Mouse (Mus musculus) gastrocnemius, postnatal 10 days (tissue): ENCODE measurements at regions not wholly inside any gene's neighbourhood (a gene's known extent, or its start where the extent isn't known, plus 50 kb on each side); places are given as distances from the start of the nearest gene placed in this dataset.
A peak's percentile ranks its signal among the peaks of the same experiment; 100 is the strongest.

Source experiments
- DNase-seq: peaks from one replicate; pipeline ENCODE4 v3.0.0; 2021; ENCODE audit warnings: mixed read lengths

- peak; percentile 49 for DNase-seq
These were observed 63.7 kb upstream of the Ctla4 start for GRCm38 (mm10) chr1:60823006-60823665.

GRCm38 (mm10) chr1:60824218-60825125 is 62.3 kb upstream of the Ctla4 start:
- DNase-seq = no peak

- no peak for DNase-seq
These were observed 61.3 kb upstream of the Ctla4 start for GRCm38 (mm10) chr1:60825256-60826186.

DNA sequence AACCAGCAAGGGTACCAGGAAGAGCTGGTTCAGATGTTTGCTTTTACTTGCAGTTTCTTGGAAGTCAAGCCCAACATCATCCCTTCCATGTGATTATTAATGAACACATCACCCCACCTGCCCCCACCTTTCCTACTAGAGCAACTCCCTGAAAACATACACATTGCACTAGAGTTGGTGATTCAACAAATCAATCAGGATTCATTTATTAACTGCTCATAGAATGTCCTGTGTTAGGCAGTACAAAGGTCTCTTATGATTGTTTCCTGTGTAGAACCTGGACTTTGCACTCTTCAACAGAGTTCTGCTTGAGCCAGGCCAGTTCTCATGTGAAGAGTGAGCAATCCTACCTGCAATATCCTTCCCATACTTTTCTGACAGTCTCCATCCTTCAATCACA is 59.8 kb upstream of the Ctla4 start:
- DNase-seq = no peak

DNA sequence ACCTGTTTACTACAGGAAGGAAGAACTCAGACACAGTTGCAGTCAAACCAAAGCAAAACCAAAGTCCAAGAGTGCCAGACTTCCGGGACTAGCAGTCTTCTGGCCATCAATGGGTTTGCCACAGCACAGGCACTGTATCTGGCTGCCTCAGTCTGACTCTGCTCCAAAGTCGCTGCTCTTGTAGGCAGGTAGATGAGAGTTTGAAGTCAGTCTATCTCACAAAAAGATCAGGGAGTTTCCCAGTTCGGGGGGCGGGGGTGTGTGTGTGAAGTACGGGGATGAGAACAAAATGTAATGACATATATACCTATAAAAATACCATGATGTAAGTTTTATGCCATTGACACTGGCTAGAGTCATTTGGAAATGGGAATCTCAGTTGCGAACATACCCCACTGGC is 58.6 kb upstream of the Ctla4 start:
- DNase-seq = no peak

DNA sequence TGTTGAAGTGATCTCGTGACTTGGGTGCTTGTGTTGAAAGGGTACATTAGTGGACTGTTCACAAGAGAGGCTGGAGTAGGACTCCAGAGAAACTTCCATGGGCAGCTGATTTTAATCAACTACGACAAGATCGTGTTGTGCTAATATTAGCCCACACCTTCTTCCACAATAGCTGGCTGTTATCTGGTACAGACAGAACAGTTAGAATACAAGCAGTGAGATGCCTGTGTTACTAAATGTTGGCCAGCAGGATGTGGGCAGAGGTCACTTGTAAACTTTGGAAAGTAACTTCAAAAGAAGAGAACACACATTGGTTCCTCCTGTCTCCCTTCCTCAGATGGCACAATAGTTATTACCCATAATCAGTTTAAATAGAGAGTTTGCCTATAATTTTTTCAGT is 57.0 kb upstream of the Ctla4 start:
- DNase-seq = no peak

DNA sequence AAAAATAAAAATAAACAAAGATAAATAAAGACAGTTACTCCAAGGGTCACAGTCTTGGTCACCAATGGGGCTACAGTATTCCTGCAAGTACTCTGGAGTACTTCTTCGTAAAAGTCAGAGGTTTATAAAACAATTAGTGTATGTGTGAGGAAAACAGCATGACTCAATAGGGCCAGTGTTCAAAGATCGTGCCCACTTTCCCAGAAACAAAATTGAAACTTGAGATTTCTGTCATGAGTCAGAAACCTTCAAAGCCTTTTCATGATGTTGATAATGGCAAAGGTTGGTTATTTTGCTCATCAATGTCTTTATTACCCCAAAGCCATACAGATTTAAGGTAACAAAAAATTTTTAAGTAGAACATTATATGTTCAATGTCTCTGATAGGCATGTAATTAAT is 53.1 kb upstream of the Ctla4 start:
- no peak for DNase-seq
